Mouse (Mus musculus) myocyte (in vitro differentiated cells): ENCODE data around the gene Msi1.
A peak's percentile ranks its signal among the peaks of the same experiment; 100 is the strongest.

Experiments used
- CEBPB ChIP-seq: IDR thresholded peaks from 2 replicates; pipeline ENCODE4 v1.6.1; 2011; ENCODE audit warnings: mild to moderate bottlenecking, moderate library complexity; ENCODE audit not compliant: poor library complexity, insufficient read depth, severe bottlenecking
- E2F4 ChIP-seq: IDR thresholded peaks from one replicate; pipeline ENCODE4 v1.6.1; 2011; ENCODE audit warnings: mild to moderate bottlenecking, control low read depth, moderate library complexity; ENCODE audit not compliant: insufficient read depth
- MAX ChIP-seq: IDR thresholded peaks from one replicate; pipeline ENCODE4 v1.6.1; 2011; ENCODE audit warnings: low read depth, mild to moderate bottlenecking, control low read depth
- MYOD1 ChIP-seq, 3 experiments: IDR thresholded peaks; one replicate each; pipeline ENCODE4 v1.6.1; 2011; ENCODE audit warnings: control low read depth in 2 of 3, low read depth in 2 of 3, mild to moderate bottlenecking in 2 of 3, moderate library complexity in 1 of 3; ENCODE audit not compliant: insufficient read length in 2 of 3, control insufficient read depth in 1 of 3
- POLR2A ChIP-seq: IDR thresholded peaks from one replicate; pipeline ENCODE4 v1.6.1; 2011; ENCODE audit warnings: low read depth, mild to moderate bottlenecking, control low read depth, moderate library complexity; ENCODE audit not compliant: insufficient read length
- SRF ChIP-seq: IDR thresholded peaks from one replicate; pipeline ENCODE4 v1.6.1; 2011; ENCODE audit warnings: low read depth; ENCODE audit not compliant: control insufficient read depth, insufficient read length
- TCF12 ChIP-seq: IDR thresholded peaks from one replicate; pipeline ENCODE4 v1.6.1; 2011; ENCODE audit warnings: mild to moderate bottlenecking, control low read depth; ENCODE audit not compliant: poor library complexity, insufficient read depth, severe bottlenecking
- USF1 ChIP-seq: IDR thresholded peaks from one replicate; pipeline ENCODE4 v1.6.1; 2011; ENCODE audit warnings: low read depth, mild to moderate bottlenecking, control low read depth, moderate library complexity

DNA sequence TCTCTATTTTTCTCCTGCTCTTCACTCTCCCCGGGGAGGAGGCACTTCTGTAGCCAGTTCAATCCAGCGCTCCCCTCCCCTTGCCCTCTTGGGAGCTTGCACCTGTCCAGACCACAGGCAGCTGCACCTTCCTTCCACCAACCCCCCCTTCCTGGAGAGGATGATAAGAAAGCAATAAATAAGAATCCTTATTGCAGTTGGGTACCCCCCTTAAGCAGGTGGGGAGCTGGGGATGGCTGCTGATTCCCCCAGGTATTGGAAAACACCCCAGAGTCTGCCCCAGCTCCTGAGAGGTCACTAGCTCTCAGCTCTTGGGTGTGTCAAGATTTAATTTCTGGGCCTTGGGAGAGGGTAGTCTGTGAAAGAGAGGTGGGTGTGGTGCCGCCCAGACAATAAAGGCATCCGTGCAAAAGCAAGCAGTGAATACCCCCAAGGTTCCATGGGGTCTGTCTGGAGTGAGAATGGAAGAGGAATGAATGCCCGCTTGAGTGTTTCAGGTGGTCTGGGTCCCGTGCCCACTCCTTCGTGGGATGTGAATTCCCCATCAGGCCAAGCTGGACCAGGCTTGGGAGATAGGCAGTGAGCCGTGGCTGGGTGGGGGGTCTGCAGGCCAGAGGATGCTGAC, 6.5 kb downstream of the Msi1 start:
- TF ChIP-seq MYOD1 (IDR thresholded peaks at IDR 0.05; ENCODE audit: control insufficient read depth in 1 of 3, insufficient read length in 2 of 3, low read depth in 2 of 3): peak in 2 of 3 experiments; percentile 62 to 77
- TF ChIP-seq TCF12: peak; percentile 15
- TF ChIP-seq SRF: no peak
- TF ChIP-seq POLR2A: no peak
- no peak for TF ChIP-seq USF1
- no peak for TF ChIP-seq CEBPB
- no peak for TF ChIP-seq E2F4
- TF ChIP-seq MAX: no peak
